Mouse (Mus musculus): Measurements from ENCODE around the gene Gdf9.
A peak's percentile ranks its signal among the peaks of the same experiment; 100 is the strongest.

The Gdf9 gene

DNA sequence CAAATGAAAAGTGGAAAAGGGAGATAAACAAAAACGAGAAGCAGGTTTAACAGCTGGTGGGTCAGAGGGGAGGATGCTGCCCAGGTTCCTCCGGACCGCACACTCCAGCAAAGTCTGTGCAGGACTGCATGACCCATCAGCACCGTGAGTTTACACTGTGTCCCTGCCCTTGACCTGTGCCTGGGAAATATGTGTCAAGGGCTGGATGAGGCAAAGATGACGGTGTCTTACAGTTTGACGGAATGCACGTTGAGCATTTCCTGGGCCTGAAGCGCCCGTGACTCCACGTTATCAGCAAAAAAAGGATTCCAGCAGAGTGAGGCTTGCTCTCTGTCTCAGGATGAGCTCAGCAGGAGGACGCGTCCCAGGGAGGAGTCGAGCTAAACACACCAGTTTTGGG, 14.7 kb downstream of the Gdf9 start:
- no peak for DNase-seq (ENCODE audit: low read depth, low spot score)

DNA sequence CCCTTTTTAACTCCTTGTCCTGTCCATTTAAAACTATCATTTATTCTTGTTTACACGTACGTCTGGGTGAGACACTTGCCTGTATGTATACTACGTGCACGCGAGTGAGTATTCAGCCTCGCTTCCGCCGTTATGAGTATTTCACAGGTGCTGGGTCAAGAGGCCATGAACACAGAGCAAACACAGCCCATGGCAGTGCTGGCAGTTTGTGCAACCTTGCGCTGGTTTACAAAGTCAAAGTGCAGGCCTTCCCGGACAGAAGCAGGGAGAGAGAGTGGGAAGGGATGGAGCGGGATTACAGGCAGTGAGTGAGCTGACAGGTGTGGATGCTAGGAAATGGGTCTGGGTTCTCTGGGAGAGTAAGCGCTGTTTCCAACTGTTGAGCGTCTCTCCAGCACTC, 15.4 kb downstream of the Gdf9 start:
- no peak for DNase-seq (ENCODE audit: low read depth, low spot score)

DNA sequence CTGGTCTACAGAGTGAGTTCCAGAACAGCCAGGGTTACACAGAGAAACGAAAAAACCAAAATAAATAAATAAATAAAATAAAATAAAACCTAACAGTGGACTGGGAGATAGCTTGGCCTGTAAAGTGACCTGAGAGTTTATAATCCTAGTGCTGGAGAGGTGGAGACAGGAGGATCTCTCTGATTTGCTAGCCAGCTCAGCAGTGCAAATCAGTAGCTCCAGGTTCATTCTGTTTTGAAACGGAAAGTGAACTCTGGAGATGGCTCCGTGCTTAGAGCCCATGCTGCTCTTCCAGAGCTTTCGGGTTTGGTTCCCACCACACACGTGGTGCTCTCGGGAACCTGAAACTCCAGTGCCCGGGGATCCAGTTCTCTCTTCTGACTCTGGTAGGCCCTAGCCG, 17.2 kb downstream of the Gdf9 start:
- no peak for DNase-seq (ENCODE audit: low read depth, low spot score)

DNA sequence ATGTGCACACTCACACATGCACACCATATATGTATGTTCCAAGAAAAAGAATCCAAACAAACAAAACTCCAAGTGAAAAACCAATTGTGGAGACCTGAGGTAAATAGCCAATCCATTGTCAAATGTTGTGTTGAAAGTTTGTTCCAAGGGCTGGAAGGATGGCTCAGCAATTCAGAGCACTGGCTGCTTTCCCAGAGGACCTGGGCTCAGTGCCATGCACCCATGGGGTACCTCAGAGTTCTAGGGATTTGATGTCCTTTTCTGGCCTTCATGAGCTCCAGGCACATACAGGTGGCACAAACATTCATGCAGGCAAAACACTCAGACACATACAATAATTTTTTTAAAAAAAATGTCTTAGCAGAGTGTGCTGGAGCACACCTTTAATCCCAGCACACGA, 17.7 kb downstream of the Gdf9 start:
- peak; percentile 90 for DNase-seq (ENCODE audit: low read depth, low spot score)

DNA sequence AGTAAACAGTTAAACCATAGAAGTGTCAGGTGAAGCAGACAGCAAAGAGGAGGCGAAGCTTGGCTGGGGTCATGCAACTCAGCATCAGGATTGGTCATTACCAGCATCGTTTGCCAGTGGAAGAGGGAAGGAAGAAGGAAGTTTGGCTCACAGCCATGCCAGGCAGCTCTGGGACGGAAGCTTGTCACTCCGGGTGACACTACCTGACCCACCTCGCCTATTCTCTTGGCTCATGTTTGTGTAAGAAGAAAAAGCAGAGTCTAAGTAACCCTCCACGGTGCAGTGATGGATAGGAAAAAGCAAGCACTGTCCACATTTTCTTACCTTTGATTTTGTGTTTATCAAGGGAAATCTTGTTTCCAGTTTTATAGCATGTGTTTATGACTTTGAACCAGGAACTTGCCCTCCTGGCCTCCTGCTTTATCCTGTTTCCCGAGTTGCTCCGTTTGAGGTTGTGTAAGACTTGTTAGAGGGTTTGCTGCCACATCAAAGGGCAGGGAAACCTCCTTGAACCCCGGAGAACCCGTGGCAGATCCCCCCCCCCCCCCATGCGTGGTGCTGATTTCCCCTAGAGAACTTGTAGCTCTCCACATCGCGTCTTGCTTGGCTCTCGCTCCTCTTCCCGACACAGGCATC, 19.4 kb downstream of the Gdf9 start:
- no peak for DNase-seq (ENCODE audit: low read depth, low spot score)

DNA sequence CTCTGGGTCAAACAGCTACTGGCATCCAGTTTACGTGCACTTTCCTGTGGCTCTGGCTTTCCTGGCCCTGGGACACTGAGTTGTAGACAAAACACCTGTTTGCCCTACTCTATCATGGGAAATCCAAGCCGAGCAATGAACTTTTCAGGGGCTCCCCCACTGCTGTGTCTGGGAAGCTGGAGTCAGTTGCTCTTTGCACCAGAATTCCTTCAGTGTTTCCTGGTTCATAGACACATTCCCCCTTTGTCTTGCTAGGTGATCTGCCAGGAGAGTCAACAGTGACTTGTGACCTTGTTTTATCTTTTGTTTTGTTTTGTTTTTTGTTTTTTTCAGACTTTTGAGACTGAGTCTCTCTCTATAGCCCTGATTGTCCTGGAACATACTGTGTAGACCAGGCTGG, 20.5 kb downstream of the Gdf9 start:
- no peak for DNase-seq (ENCODE audit: low read depth, low spot score)

DNA sequence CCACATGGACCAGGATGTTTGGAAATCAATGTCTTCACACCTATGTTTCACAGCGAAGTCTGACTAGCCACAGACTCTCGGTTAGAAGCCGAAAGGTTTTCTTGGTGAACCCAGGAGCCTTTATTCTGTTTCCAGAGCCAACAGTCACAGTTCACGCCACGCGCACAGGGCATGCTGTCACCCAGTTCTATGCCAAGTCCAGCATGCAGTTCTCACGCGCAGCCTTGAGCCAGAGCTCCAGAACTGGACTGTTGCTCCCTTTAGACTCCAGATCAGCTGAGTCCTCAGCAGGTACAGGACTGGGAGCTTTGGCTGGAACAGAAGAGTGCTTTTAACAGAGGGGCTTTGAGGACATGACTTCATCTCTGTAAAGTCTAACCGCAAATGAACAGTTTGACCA, 21.6 kb downstream of the Gdf9 start:
- DNase-seq (ENCODE audit: low read depth, low spot score) = peak; percentile 76

DNA sequence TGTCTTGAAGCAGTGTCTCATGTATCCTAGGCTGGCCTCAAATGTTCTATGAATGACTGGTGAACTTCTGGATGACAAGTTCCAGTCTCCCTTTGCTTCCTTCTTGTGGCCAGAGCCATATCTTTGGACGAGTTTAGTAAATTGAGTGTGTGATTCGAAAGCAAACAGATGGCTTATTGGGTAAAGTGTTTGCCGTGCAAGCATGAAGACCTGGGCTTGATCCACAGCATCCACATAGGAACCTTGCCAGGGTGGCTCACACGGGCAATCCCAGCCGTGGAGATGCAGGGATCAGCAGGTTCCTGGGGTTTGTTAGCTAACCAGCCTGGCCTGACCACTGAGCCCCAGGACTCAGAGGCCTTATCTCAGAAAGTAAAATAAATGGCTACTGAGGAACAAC, 22.2 kb downstream of the Gdf9 start:
- no peak for DNase-seq (ENCODE audit: low read depth, low spot score)

DNA sequence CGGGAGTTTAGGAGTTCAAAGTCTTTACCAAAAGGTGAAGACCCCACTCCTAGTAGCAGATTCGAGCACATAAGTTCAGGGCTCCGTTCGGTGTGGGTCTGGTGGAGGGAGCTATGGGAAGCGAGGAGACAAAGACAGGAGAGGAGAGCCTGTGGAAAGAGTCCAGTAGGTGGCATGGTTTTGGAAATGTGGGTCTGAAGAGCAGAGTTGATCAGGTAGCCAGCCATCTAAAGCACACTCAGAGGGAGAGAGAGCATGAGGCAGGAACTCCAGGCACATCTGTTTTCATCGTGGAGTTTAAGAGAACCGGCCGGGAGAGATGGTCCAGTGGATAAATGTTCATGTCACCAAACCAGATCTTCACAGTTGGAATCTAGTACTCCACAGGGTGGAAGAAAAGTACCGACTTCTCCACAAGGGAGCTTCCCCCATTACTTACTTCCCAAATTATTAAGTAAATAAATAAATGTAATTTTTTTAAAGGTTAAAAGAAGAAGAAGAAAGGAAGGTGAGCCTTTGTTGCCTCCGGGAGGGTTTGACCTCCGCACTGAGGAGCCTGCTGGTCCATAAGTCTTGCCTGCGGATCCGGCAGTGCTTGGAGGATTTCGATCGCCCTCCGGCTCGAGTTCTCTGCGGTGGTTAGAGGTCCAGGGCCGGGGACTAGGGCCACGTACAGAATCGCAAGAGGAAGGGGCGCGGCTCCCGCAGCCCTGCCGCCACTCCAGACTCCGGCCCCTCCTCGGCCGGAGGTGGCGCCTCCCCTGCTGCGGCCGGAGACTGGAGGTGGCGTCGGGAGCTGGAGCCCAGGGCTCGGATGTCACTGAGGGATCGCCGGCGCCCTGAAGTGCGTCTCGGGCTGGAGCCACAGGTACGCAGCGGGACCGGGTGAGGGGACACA, 25.9 kb downstream of the Gdf9 start, which contains the start of the genes Gm10447 and Shroom1:
Gene Gm10447, minus strand, starts transcription at position 637 of the 898 bp plus-strand sequence.
Gene Shroom1, plus strand, starts transcription at position 732 of the 898 bp plus-strand sequence.
- DNase-seq (ENCODE audit: low read depth, low spot score) = peak; percentile 78

DNA sequence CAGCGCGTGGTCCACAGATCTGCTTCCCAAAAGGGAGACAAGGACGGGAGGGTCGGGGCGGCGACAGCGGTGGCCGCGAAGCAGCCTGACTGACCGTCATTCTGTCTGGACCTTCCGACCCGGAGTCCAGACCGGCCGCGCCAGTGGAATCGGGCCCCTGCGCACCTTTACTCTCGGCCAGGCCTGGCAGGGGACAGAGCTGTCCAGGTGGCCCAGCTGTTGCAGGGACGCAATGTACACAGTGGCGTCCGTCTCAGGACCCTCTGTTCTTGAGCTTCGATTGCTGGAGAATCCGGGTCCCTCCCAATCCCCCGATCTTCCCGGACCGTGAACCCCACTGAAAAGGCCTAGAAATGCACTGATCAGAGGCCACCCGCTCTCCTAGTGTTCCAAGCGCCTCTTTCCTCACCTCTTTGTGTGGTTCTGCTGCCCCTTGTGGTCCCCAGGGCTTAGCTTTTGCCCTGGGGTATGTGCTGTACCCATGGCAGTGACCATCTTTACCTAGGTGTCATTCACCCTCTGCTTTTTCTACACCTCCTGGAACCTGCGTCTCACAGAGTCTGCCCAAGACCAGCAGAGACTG, 26.6 kb downstream of the Gdf9 start:
- no peak for DNase-seq (ENCODE audit: low read depth, low spot score)

DNA sequence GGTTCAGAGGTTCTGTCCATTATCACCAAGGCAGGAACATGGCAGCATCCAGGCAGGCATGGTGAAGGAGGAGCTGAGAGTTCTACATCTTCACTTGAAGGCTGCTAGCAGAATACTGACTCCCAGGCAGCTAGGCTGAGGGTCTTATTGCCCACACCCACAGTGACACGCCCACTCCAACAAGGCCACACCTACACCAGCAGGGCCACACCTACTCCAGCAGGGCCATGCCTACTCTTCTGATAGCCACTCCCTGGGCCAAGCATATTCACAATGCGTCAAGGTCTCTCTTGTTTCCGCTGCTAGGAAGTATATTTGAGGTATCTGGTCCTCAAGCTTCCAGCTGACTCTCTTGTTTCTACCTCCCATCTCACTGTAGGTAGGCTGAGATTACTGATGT, 28.2 kb downstream of the Gdf9 start:
- no peak for DNase-seq (ENCODE audit: low read depth, low spot score)

DNA sequence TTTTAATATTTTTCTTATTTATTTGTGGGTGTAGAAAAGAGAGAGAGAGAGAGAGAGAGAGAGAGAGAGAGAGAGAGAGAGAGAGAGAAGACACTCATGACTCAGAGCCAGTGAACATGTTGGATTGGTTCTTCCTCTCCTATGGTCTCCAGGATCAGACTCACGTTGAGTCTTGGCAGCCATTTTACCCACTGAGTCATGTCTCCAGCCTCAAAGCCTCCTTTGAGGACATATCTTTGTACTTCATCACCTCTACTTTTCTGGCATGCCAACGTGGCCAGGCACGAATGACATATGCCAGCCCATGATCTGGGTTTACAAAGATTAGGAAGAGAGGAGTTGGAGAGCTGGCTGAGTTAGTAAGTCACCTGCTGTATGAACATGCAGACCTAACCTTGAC, 29.4 kb downstream of the Gdf9 start:
- no peak for DNase-seq (ENCODE audit: low read depth, low spot score)

DNA sequence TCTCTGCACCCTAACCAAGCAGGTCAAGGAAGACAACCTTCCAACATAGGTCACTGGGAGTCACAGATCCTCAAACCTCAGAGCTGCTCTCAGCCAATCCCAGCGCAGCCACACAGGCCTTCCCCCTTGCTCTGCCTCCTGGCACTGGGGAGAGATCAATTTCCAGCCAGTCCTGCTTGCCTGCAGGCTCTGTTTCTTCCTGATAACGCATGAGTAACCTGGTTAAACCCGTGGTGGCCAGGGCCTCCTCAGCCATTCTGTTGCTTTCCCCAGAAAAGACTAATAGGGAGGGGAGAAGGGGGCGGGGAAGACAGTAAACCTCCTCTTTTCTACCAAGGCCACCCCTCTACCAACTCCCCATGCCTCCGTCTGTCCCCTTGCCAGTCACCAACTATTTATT, 30.9 kb downstream of the Gdf9 start:
- no peak for DNase-seq (ENCODE audit: low read depth, low spot score)

DNA sequence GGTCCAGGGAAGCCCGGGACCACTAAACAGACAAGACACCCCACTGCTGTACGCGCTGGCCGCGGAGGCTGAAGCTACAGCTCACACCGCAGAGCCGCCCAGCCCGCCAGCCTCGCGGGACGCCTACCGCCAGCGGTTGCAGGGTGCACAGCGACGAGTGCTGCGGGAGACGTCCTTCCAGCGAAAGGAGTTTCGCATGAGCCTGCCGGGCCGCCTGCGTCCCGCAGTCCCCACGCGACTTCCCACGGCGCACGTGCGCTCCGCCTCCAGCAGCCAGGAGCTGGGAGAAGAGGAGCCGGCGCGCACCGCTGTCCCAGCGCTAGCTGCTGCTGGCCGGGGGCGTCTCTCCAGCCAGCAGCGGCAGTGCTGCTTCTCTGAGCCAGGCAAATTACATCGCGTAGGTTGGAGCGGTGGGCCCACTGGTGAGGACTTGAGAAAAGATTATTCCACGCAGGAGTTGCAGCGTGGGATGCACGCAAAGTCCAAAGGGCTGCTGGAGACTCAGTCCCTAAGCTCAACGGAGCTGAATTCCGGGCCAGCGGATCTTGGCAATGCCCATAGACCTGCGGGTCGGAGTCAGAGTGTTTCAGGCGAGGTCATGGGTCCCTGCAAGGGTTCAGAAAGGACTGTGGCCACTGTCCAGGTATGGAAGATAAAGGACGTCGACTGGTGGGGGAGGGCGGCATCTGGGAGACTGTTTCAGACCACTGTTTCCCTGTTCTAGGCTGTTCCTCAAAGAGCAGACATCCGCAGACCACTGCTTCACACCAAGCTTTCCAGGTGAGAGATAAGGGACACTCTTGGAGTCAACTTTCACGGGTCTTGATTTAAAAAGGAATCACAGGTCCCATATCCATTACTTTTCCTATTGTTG, 33.0 kb downstream of the Gdf9 start:
- DNase-seq (ENCODE audit: low read depth, low spot score) = peak; percentile 75

DNA sequence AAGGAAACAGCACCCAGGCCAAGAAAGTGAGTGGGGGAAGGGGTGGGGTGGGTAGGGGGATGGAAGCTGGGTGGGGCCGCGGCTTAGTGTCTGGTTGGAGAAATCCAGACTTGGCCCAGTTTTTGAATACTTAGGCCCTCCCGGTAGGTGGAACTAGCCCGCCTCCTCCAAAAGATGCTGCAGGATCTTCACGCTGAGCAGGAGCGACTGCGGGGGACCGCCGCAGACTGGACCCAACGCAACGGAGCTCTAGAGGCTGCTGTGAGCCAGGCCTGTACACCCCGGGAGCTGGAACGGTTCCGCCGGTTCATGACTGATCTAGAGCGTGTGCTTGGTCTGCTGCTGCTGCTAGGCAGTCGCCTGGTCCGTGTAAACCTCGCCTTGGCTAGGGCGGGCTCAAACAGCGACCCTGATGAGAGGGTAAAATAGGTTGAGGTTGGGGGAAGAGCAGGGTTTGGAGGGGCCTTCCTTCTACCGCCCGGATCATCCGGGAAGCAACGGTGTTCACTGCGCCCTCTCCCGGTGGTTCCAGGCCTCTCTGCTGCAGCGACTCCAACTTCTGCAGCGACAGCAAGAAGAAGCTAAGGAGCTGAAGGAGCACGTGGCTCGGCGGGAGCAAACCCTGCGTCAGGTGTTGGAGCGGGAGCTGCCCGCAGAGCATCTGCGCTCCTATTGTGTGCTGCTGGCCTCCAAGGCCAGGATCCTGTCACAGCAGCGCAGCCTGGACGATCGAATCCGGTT, 35.6 kb downstream of the Gdf9 start:
- DNase-seq (ENCODE audit: low read depth, low spot score) = peak; percentile 96

DNA sequence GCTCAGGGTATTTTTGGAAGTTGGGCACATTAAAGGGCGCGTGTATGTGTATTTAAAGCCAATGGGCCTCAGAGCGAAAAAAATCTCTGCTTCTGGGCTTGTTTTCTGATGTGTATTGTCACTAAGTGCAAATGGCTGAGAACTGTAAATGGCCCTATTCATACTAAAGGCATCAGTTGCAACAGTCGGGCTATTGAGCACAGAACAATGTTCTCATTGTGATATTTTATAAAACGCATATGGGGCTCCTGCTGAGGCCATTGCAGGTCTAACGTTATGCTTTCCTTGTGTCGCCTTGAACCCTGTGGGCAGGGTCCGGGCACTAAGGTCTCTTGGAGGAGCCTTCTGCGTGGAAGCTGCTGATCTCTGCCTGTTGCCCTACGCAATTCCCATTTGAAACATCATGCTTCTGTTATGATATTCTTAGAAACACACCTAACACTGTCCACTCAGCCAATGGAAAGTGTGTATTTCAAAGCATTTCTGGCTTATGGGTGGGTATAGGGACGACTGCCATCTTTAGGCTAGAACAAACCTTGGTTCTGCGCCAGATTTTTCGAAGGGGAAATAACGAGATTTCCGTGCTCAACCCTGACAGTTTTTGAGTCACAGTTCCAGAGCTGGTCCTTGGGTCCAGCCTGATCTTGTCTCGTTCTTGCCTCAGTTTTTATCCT, 38.6 kb downstream of the Gdf9 start:
- peak; percentile 79 for DNase-seq (ENCODE audit: low read depth, low spot score)

DNA sequence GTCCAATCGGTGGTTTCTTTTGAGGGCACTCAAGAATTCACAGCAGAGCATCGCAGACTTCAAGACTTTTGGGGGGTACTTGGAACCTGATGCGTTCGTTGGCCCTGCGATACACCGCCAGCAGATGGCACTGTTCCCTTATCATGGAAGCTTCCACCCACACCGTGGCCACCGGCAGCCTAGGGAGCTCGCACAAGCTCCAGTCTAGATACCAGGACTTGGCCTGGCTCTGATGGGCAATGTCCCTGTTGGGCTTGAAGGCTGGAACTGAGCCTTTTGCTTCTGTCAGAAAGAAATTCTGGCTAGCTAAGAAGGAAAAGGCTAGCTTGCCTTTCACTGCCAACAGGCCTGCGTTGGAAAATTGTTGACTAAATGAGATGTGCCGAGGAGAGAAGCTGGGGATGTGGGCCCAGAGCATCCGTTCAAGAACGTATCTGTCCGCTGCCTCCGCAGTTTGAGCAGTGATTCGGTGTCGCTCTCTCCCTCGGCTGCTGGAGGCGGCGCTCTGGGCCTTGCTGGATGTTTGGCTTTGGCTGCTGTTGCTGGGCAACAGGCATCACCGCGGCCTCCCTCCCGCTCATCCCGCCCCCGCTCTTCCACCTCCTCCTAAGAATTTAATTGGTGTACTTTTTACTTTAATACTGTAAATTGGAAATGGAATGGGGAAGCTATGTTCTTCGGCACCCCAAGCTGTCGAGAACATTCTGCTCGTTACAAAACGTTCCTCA, 39.3 kb downstream of the Gdf9 start, which contains the start of gene Gm9837:
Gene Gm9837, minus strand, starts transcription at position 512 of the 728 bp plus-strand sequence.
- peak; percentile 98 for DNase-seq (ENCODE audit: low read depth, low spot score)

DNA sequence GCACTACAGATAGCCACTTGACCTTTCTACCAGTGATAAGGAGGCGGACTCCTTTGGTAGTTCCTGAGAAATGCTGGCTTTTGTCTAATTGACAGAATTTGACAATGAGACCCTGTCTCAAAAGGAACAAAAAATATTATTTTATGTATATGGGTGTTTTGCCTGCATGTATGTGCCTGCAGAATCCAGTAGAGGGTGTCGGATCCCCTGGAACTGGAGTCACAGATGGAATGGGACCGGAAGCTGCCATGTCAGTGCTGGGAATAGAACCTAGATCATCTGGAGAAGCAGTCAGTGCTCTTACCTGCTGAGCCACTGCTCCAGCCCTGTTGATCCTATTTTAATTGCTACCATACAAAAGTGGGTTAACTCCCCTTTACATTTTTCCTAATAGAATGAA, 41.9 kb downstream of the Gdf9 start:
- DNase-seq (ENCODE audit: low read depth, low spot score) = peak; percentile 55

DNA sequence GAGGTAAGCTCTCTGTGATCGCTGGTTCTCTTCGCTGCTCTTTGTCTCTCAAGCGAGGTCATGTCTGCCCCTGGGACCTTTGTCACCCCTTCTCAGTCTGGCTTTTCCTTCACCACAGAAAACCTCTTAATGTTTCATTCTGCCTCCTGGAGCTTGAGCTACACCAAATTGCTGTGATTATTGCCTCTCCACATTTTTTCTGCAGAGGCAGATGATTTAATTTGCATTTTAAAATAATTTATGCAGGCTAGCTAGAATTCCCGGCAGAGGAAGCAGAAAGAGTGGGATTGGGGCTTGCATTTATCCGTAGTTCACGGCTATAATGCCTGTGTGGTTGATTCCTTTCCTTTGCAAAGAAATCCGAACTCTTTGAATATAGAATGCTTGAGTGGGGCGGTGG, 44.8 kb downstream of the Gdf9 start:
- DNase-seq (ENCODE audit: low read depth, low spot score) = peak; percentile 54

DNA sequence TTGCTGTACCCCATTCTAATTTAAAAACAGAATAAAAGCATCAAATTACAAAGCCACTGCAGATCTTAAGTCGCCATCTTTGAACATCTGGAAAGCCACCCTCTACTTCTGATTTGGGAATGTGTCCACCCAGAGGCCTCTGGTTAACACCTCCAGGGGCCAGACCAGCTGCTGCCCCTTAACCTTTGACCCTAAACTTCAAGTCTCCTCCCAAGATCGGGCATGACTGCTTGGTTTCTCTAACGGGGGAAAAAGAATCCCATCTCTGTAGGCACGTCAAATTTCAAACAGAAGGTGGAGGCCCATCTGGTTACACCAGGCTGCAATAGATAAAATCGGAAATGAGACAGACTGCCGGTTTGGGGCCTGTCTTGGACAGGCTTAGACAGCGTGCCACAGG, 47.0 kb downstream of the Gdf9 start:
- DNase-seq (ENCODE audit: low read depth, low spot score) = no peak

Measured in brain, adult 2 months (tissue).